Mouse (Mus musculus): ENCODE measurements around the gene Cd37. TPM values are rescaled to one million over a fixed set of nuclear protein-coding genes. Genes with fewer than 3 reads are reported as not detected.

Gene Cd37
- polyA plus RNA-seq, 1 experiment, result 66.8 TPM

DNA sequence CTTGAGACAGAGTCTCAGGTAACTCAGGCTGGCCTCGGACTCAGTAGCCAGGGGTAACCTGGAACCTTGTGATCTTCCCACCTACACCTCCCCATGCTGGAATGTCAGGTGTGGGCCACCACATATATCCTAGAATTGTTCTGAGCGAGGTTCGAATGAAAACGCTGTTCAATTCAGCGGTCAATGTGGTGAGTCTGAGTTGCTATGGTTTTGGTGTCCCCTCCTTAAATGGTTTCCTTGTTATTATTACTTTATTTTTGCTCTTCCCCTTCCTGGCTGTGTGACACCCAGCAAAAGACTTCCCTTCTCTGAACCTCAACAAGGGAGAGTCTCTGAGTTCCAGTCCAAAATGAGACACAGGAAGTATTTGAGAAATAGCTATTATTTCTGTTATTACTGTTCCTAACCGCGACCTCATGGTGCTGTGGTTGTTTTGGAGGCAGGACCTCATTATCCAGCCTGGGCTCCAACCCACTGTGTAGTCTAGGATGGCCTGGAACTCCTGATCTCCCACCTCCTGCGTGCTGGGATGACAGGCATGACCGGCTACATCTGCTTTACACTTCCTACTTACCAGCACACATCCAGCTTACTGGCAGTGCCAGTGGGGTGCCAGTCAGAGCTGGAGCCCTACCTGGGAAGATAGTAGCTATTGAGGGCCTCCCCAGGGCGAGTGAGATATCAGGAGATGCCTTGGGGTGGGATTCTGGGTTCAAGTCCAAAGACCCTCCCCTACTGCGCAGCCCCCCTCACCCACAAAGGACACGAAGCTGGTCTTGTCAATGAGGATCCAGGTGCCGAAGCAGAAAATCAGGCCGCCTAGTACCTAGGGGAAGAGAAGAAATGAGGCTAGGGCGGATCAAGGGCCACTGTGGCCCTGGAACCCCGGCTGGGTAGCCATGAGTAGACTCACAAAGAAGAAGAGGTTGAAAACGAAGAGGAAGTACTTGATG lies 892 bp downstream of the Cd37 start:
- no peak for DNase-seq (ENCODE audit: low read depth, low spot score)
- 80% methylated on average over 17 of the region's 17 CpGs for WGBS

DNA sequence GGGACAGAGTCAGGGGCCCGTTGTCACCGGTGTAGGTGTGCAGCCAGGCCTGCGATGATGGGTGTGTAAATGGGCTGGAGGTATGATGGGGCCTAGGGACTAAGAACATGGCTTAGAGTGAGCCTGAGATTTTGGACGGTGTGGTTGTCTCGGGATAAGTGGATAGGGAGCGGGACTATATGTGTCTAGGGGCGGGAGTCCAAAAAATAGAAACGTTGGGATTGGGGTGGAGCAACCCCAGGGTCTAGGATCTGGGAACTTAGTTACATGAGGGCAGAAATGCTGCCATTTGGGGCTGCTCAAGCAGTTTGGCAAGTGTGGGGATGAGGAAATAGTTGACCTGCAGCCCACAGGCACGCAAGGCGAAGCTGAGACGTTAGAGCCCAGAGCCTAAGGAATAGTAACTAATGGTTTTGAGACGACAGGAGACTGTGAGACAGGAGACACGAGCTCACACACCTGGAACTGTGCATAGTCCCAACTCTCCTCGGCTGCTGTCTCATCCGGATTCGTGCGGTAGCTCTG lies 3.2 kb downstream of the Cd37 start:
- no peak for DNase-seq (ENCODE audit: low read depth, low spot score)
- WGBS, result 68% methylated on average over 17 of the region's 17 CpGs

DNA sequence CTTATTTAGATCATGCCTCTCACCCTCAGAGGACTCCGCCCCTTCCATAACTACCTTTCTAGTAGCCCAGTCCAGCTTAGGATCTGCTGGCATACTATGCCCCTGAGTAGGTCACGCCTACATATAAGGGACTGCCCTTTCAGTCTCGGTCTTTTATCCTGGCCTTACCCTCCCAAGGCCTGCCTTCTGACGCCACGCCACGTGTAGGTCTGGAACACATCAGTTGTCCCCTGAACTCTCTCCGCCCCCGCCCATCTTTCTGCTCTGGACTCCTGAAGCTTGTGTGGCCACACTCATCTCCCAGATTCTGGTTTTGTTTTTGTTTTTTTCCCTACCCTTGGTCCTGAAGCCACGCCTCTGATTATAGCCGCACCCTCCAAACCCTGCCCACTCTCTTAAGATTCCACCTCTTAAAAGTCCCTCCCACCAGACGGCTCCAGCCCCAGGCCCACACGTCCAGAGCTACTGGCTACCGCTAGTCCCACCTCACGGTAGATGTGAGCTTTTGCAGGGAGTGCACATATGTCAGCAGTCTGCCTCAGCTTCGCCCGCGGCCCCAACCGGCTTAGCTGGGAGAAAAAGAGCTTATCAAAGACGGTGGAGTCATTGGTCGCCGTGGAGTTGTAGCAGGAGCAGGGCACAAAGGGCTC lies 3.9 kb downstream of the Cd37 start:
- 18% methylated on average over 21 of the region's 21 CpGs for WGBS
- no peak for DNase-seq (ENCODE audit: low read depth, low spot score)

DNA sequence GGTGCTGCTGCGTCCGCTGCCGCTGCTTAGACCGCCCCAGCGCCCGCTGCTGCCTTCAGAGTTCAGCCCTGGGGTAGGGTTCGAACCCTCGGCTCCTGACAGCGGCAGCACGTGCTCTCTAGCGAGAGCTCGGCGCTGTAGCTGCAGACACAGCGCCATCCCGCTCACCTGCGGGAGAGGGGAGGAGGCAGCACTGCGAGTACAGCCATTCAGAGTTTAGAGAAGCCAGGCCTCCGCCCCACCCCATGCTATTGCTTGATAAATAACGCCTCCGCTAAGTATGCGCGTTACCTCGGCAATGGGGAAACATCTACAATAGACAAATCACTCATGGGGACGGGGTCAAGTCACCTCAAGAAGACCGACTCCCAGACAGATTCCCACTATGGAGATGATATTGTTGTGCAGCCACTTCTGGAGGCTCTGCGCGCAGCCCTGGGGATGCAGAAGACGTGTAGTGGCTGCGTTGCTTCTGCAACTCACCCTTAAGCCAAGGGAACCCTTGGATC lies 4.5 kb downstream of the Cd37 start:
- no peak for DNase-seq (ENCODE audit: low read depth, low spot score)
- 17% methylated on average over 29 of the region's 29 CpGs for WGBS

DNA sequence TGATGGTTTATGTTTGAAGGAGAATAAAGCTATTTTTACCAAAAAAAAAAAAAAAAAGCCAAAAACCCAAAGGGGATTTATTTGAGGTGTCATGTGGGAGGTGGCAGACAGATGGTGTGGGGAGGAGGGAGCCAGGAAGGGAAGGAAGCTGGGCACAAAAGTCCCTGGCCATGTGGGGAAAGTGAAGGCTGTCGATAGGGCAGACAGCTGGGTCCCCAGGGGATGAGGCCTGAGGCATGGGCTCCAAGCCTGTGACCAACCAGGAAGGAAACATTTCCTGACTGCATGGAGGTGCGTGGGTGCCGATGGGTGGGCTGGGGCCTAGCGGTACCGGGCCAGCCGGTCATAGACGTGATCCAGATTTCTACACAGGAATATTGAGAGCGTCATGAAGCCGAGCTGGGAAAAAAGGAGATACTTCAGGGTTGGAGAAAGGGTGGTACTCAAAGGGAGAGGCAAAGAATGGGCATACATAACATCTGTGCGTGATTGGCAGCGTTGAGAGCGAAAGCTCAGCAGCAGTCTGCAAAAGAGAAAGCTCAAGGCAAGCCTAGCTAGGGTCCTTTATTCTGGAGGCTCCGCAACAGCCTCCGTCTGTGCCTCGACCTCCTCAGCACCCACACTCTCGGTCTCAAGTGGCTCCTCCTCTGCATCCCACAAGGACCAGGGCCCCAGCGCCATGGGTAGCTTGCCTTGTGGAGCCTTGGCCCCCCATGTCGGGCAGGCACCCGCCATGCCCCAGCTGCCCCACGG lies 5.2 kb downstream of the Cd37 start:
- no peak for DNase-seq (ENCODE audit: low read depth, low spot score)
- 57% methylated on average over 20 of the region's 20 CpGs for WGBS

DNA sequence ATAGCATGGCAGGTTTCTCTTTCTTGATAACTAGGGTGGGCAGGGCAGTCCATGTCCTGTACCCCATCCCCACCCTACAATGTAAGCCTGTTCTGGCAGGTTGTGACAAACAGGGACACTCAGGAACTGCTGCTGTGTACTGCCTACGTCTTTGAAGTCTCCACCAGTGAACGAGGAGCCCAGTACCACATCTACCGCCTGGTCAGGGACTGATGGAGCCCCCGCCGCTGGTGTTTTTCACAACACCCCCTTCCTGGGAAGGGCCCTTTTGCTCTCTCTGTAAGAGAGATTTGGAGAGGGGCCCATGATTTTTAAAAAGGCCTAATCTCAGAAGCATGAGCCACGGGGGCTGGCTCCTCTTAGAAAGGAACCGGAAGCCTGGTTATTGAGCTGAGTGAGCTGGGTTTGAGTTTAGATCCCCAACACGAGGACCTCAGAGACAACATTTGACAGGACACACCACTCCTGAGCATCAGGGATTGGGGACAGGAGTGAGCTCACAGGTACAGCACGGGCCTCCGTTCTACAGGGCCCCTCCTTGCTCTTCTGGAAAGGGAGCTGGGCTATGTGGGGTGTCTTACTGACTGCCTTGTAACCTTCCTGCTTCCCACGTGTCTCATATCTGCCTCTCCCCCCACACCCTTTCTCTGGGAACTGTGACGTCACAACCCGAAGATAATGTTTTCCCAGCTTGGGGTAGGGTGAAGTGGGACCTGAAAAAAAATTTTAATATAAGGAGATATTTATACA lies 6.0 kb downstream of the Cd37 start:
- WGBS, result 86% methylated on average over 13 of the region's 13 CpGs
- DNase-seq (ENCODE audit: low read depth, low spot score), result no peak

DNA sequence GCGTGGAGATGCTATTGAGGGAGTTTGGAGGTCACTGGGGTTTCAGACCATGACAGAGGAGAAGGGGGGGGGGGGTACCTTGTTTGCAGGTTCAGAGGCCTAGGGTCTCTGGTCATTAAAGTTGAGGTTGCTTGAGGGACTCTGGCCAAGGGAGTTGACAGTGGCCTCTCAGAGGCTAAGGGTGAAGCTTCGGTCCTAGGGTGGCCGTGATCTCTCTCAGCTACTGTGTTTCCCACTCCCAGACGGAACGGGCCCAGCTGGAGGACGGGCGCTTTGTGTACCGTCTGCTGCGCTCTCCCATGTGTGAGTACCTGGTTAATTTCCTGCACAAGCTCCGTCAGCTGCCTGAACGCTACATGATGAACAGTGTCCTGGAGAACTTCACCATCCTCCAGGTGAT lies 7.0 kb downstream of the Cd37 start:
- DNase-seq (ENCODE audit: low read depth, low spot score), result no peak
- WGBS, result 94% methylated on average over 11 of the region's 11 CpGs

DNA sequence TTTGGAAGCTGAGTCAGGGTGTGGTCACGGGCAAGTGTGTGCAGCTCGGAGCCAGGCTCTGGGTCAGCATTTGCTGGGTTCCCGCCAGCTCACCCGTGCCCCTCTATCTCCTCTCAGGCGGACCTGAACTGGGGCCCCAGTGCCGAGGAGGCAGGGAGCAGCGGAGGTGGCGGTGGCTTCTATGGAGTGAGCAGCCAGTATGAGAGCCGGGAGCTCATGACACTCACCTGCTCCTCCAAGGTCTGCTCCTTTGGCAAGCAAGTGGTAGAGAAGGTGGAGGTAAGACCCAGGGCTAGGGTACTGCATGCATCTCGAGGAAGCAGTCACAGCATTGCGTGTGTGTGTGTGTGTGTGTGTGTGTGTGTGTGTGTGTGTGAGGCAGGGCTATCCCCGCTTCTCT lies 7.7 kb downstream of the Cd37 start:
- DNase-seq (ENCODE audit: low read depth, low spot score), result no peak
- 89% methylated on average over 12 of the region's 12 CpGs for WGBS

DNA sequence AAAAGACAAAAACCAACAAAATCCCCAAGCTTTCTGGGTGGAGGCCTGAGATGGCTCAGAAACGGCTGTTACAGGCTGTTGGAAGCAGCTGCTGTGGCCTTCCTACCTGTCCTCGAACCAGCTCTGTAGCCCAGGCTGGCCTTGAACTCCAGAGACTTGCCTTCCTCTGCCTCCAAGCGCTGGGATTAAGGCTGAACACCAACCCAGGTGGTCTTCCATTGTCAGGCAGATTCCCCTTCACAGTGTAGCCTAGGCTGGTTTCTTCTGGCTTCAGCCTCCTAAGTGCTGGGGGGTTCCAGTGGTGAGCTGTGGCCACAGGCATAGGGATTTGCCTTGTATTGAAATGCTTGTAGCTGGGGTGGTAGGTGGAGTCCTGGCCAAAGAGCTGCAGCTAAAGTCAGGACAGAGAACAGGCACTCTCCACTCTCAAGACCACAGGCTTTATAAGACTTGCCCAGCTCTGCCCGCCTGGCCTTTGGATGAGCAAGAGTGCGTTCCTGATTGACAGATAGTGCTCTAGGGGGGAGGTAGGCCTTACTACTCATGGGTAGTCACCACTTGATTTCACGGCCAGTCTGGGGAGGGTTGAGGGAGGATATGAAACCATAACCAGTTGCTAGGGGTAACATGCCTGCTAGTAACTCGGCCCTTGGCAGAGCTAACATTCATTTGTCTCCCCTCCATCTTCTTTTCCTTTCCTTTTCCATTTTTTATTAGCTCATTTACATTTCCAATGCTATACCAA lies 9.3 kb downstream of the Cd37 start:
- DNase-seq (ENCODE audit: low read depth, low spot score), result no peak

DNA sequence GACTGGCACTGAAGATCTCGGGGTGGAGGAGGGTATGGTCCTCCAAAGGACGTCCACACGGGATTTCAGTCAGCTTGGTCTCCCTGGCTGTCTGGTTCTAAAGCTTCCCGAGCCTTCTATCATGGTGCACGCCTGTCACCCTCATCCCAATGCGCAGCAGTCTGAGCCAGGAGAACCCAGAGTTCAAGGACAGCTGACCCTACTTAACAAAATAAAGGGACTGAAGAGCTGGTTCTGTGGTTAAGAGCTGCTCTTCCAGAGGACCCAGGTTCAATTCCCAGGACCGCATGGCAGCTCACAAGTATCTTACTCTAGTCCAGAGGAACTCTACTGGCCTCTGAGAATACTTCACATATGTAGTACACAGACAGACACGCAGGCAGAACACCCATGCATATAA lies 9.9 kb downstream of the Cd37 start:
- DNase-seq (ENCODE audit: low read depth, low spot score), result no peak
- 91% methylated on average over 8 of the region's 8 CpGs for WGBS

More for the DNA sequence above, 9.3 kb downstream of the Cd37 start:
- 88% methylated on average over 7 of the region's 7 CpGs for WGBS

DNA sequence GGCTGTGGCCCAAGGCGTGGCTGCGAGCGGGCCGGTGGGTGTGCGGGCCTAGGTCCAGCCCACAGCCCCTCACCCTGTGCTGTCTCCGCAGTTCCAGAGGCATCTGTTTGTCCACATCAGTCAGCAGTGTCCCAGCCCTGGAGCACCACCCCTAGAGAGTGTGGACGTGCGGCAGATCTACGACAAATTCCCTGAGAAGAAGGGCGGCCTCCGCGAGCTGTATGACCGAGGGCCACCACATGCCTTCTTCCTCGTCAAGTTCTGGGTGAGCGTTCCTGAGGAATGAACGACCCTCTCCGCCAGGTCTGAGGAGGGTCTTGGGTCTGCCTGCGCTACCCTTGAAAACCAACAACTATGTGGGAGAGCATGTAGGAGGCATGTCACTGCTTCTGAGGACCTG lies 10.4 kb downstream of the Cd37 start:
- 95% methylated on average over 18 of the region's 18 CpGs for WGBS
- DNase-seq (ENCODE audit: low read depth, low spot score), result no peak

DNA sequence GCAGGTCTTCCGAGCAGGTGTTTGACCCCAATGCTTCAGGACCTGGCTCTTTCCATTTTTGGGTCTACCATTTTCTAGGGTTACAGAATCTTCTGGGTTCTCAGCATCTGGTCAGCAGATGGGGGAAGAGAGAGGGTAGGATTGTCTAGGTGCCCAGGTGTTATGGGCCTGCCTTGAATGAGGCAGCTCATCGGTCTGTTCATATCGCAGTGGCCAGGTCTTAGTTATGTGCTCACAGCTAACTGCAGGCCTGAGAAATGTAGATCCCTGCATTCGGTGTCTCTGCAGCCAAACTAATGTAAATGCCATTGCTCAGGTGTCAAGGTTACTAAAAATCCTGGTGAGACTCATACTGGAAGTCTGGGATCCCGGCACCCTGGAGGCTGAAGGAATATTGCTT lies 12.5 kb downstream of the Cd37 start:
- DNase-seq (ENCODE audit: low read depth, low spot score), result no peak
- WGBS, result 87% methylated on average over 5 of the region's 5 CpGs

DNA sequence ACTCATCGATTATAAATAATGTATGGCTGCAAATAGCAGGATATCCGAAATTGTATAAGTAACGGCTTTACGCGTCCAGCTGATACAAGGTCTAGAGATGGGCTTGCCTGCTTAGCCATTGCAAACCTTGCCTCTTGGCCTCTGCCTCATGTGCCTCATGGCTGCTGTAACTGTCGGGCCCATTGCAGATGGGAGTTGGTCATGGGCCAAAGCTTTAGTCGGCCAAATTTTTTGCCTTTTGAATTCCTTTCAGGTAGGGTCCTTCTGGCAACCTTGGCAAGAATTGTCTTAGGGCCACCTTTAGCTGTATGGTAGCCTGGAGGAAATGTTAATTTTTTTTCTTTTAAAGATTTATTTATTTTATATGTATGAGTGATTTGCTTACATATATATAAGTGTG lies 14.1 kb downstream of the Cd37 start:
- WGBS, result 87% methylated on average over 7 of the region's 7 CpGs
- DNase-seq (ENCODE audit: low read depth, low spot score), result no peak

DNA sequence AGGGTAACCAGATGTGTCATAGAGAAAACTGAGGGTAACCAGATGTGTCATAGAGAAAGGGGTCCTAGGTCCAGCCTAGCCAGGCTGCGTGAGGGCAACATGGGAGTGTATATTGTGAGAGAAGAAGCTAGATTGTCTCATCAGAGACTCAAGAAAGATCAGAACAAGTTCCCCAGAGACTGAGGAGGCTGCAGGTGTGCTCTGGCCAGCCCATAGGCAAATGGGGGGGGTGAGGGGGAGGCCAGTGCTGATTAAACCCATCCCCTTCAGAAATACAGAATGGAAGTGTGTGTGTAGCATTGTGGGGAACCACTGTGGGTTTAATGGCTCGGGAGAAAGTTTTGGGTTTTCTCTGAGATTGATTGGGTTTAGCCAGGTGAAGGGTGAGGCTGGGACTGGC lies 17.2 kb downstream of the Cd37 start:
- WGBS, result 72% methylated on average over 2 of the region's 2 CpGs
- no peak for DNase-seq (ENCODE audit: low read depth, low spot score)

DNA sequence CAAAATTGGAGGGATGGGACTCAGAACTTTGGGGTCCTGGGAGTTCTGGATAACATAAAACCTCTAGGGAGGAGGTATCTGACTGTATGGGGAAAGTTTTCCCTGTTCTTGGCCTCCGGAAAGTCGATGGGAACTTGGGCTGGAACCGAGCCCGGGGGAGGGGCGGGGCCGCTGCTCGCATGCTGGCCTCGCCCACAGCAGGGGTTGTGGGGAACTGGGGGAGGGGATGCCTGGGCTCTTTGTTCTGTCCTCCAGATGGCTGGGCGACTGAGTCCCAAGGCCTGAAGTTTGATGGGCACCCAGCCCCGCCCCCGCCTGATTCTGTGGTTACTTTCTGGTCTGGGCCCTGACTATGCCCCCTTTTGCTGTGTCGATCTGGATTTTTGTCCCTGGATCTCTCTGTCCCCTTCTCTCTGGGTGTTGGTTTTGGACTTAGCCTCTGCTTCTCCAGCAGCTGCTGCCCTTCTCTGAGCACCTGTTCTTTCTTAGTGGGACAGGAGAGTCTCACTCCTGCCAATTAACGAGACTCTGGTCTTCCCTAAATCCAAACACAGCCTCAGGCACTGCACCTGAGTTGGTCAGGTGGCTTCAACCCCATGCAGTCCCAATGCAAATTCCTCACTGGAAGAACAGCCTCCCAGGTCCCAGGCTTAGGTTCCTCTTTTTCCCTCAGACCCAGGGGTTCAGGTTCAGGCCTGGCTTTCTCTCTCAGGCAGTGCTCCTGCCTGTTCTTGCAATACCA lies 22.3 kb downstream of the Cd37 start:
- no peak for DNase-seq (ENCODE audit: low read depth, low spot score)
- WGBS, result 8% methylated on average over 13 of the region's 13 CpGs

DNA sequence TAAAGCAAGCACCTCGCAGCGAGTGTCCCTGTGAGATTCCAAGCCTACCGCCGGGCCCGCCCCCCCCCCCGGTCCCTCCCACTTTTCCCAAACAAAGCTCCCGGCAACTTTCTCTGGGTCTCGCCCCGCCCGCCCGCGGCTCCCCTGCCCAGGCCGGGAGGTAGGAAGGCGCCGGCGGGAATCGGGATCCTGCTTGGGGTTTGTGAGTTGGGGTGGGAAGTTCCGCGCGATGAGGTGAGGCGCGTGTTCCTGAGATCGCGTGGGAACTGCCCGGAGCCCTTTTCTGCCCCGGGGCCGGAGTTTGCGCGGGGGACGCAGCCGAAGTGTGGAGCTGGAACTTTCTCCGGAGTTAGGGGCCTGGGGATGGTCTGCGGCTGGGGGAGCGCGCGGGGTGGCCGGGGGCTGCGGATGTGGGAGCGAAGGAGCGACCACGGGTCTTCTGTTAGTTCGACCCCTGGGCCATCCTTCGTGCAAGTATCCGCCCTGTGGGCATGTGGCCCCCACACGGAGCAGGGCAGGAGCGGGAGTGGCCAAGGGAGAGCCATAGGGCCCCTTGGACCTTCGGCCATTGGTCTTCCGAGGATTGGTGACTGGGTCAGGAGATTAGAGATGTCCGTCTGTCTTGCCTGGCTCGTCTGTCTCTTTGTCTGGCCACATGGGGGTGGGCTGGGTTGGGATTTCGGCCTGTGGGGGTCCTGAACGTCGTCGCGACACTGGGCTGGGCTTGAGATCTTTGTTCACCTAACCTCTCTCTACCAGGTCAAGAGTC lies 23.1 kb downstream of the Cd37 start, which contains the start of gene Tead2:
TSS of gene Tead2 (plus strand) at position 81 of the 769 bp plus-strand sequence.
- no peak for DNase-seq (ENCODE audit: low read depth, low spot score)
- WGBS, result 1% methylated on average over 55 of the region's 55 CpGs

DNA sequence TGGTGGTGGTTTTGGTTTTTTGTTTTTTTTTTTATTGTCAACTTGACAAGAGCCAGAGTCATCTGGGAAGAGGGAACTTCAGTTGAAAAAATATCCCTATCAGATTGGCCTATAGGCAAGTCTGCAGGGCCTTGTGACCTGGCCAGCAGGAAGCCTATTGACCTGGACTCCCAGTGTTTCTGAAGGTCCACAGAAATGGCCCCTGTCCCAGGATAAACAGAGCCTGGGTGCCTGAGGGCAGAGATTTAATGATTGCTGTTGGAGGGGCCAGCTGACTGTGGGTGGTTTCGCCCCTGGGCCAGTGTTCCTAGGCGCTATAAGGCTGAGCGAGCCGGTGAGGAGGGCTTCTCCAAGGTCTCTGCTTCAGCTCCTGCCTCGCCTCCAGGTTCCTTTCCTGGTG lies 25.2 kb downstream of the Cd37 start:
- WGBS, result 90% methylated on average over 5 of the region's 5 CpGs
- DNase-seq (ENCODE audit: low read depth, low spot score), result no peak

Measured in large intestine, adult 2 months (tissue).